Mouse (Mus musculus): ENCODE data around the gene Kcnj9. TPM values are rescaled to one million over a fixed set of nuclear protein-coding genes. Genes with fewer than 3 reads are reported as not detected.

The Kcnj9 gene
- polyA plus RNA-seq, 1 experiment from 2014 or later = 0.23 TPM

GRCm38 (mm10) chr1:172317946-172318345 is 11.2 kb downstream of the Kcnj9 start:
- no peak for DNase-seq (ENCODE audit: low spot score)
- H3K36me3 ChIP-seq = peaks cover 43% of the 10 kb centered on the region
- H3K27ac ChIP-seq (replicated peaks) = peak overlapping the region; percentile 70; the same call in 1 of the 2 replicates
- H3K27me3 ChIP-seq (ENCODE audit: low read depth, poor library complexity, severe bottlenecking) = peaks cover 70% of the 10 kb centered on the region
- WGBS = 44% methylated on average over 15 of the region's 15 CpGs
- no peak overlapping the region for H3K4me3 ChIP-seq
- H3K9me3 ChIP-seq (replicated peaks) = no peaks in the 10 kb centered on the region
- H3K4me1 ChIP-seq = peaks cover 69% of the 10 kb centered on the region

DNA sequence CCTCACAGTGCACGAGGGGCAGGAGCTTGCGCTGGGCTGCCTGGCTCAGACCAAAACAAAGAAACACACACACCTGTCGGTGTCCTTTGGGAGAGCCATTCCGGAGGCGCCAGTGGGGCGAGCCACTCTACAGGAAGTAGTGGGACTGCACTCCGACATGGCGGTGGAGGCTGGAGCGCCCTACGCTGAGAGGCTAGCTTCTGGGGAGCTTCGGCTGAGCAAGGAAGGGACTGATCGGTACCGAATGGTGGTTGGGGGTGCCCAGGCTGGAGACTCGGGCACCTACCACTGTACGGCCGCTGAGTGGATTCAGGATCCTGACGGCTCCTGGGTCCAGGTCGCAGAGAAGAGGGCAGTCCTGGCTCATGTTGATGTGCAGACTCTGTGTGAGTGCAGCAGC is 11.7 kb downstream of the Kcnj9 start:
- H3K9me3 ChIP-seq (replicated peaks) = no peaks in the 10 kb centered on the region
- H3K36me3 ChIP-seq = peaks cover 43% of the 10 kb centered on the region
- peaks cover 69% of the 10 kb centered on the region for H3K4me1 ChIP-seq
- H3K4me3 ChIP-seq = no peak overlapping the region
- H3K27ac ChIP-seq (replicated peaks) = peak overlapping the region; percentile 70
- WGBS = 57% methylated on average over 18 of the region's 18 CpGs
- peaks cover 67% of the 10 kb centered on the region for H3K27me3 ChIP-seq (ENCODE audit: low read depth, poor library complexity, severe bottlenecking)
- DNase-seq (ENCODE audit: low spot score) = no peak

DNA sequence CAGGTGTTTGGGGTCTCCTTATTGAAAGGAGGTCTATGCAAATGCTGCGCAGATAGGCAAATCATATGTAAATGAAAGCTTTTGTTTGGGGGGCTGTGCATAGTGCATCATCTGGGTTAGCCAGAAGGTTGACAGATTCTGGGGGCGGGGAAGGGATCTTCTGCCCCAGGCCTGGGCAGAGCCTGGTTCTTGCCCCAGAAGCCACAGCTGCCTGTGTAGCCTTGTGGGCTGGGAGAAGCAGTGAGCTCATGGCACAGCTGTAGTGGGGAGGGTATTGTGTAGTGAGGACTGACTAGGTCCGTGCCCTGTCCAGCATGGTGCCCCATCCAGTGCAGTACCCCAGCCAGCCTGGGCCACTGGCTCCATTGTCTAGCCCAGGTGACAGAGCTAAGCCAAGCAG is 14.2 kb downstream of the Kcnj9 start:
- 79% methylated on average over 3 of the region's 3 CpGs for WGBS
- Histone ChIP-seq H3K27me3 (ENCODE audit: low read depth, poor library complexity, severe bottlenecking) (peaks cover 60% of the 10 kb centered on the region), H3K4me3 (no peak overlapping the region), H3K9me3 (replicated peaks) (no peaks in the 10 kb centered on the region), H3K4me1 (peaks cover 81% of the 10 kb centered on the region), H3K27ac (replicated peaks) (peak overlapping the region; percentile 71), H3K36me3 (peaks cover 40% of the 10 kb centered on the region)
- no peak for DNase-seq (ENCODE audit: low spot score)

DNA sequence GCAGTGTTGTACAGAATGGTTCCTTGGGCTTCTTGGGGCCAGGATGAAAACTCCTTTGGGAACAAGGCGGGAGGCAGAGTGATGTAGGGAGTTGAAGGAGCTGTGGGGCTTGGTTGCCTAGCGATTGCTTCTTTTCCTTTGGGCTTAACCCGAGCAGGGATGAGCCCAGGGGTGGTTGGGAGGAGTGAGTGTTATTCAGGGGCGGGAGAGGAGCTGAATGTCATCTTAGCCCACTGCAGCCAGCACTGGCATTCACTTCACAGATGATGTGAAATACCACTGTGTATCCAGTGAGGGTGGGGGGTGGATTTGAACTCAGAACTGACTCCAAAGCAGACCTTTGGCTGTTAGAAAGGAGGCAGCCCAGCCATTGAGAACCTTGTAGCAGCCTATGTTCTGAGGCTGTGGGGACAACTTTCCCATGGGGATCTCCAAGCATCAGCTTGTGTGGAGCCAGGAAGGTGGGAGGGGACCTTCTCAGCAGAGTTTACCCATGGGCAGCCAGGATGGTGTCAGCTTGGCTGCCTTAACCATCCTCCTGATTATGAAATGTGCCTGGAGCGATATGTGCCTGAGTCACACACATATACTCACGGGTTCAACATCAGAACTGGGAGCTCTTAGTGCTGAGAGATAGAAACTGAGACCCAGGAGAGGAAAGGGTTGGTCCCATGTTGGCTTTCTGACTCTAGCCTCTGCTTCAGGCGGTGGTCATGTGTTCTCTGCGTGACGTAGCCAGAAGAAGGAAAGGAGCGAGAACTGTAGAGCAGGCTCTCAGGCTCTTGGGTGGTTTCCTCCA is 15.3 kb downstream of the Kcnj9 start:
- DNase-seq (ENCODE audit: low spot score) = no peak
- Histone ChIP-seq H3K36me3 (peaks cover 29% of the 10 kb centered on the region), H3K27ac (replicated peaks) (peak overlapping the region; percentile 33; the same call in 1 of the 2 replicates), H3K9me3 (replicated peaks) (no peaks in the 10 kb centered on the region), H3K27me3 (ENCODE audit: low read depth, poor library complexity, severe bottlenecking) (peaks cover 56% of the 10 kb centered on the region), H3K4me1 (peaks cover 78% of the 10 kb centered on the region), H3K4me3 (peak overlapping the region; percentile 84)
- WGBS = 66% methylated on average over 10 of the region's 10 CpGs

- peaks cover 47% of the 10 kb centered on the region for H3K27me3 ChIP-seq (ENCODE audit: low read depth, poor library complexity, severe bottlenecking)
- 20% methylated on average over 16 of the region's 16 CpGs for WGBS
These were observed 16.2 kb downstream of the Kcnj9 start for GRCm38 (mm10) chr1:172312768-172313561.

GRCm38 (mm10) chr1:172311921-172312767 is 17.0 kb downstream of the Kcnj9 start:
- DNase-seq (ENCODE audit: low spot score) = peak; percentile 91
- H3K27me3 ChIP-seq (ENCODE audit: low read depth, poor library complexity, severe bottlenecking) = peaks cover 39% of the 10 kb centered on the region
- no peaks in the 10 kb centered on the region for H3K9me3 ChIP-seq (replicated peaks)
- peaks cover 72% of the 10 kb centered on the region for H3K4me1 ChIP-seq
- peak overlapping the region; percentile 84 for H3K4me3 ChIP-seq
- WGBS = under 1% methylated on average over 41 of the region's 55 CpGs
- H3K27ac ChIP-seq (replicated peaks) = peak overlapping the region; percentile 91
- peaks cover 12% of the 10 kb centered on the region for H3K36me3 ChIP-seq

More at GRCm38 (mm10) chr1:172312768-172313561, 16.2 kb downstream of the Kcnj9 start:
- Histone ChIP-seq H3K27ac (replicated peaks) (peak overlapping the region; percentile 91), H3K4me1 (peaks cover 76% of the 10 kb centered on the region), H3K9me3 (replicated peaks) (no peaks in the 10 kb centered on the region), H3K36me3 (peaks cover 21% of the 10 kb centered on the region), H3K4me3 (peak overlapping the region; percentile 84)
- DNase-seq (ENCODE audit: low spot score) = no peak

DNA sequence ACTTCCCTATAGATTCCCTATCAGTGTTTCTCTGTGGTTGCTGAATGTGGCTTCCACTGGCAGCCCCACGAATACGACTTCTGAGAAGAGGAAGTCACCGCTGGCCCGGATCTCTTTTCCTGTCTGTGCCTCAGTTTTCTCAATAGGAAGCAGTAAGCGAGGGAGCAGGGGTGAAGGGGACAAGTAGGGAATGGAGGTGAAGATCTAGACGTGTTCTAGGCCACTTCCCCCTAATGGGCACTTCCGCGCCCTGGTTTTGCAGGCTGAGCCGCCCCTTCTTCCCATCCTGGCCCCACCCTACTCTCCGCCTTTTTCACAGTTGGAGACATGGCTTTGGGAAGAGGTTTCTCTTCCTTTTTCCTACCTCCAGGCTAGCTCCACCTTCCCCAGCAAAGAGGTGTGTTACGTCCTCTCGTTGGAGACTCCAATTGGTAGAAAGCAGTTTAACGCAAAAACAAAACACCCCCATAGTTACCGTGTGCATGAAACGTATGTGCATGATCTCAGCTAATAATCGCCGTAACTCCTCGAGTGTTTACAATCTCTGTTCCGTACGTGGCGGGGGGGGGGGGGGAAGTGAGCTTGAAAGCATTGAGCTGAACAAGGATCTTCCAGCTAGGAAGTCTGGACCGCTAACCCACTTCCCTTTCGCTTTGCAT is 17.7 kb downstream of the Kcnj9 start:
- Histone ChIP-seq H3K4me3 (peak overlapping the region; percentile 84), H3K27me3 (ENCODE audit: low read depth, poor library complexity, severe bottlenecking) (peaks cover 35% of the 10 kb centered on the region), H3K9me3 (replicated peaks) (no peaks in the 10 kb centered on the region), H3K36me3 (peaks cover 6% of the 10 kb centered on the region), H3K27ac (replicated peaks) (peak overlapping the region; percentile 91), H3K4me1 (peaks cover 70% of the 10 kb centered on the region)
- DNase-seq (ENCODE audit: low spot score) = no peak
- 5% methylated on average over 23 of the region's 23 CpGs for whole genome bisulfite sequencing

GRCm38 (mm10) chr1:172309699-172310398 is 19.3 kb downstream of the Kcnj9 start:
- WGBS = 6% methylated on average over 14 of the region's 14 CpGs
- peak overlapping the region; percentile 44 for H3K4me3 ChIP-seq
- H3K4me1 ChIP-seq = peaks cover 63% of the 10 kb centered on the region
- peaks cover 32% of the 10 kb centered on the region for H3K27me3 ChIP-seq (ENCODE audit: low read depth, poor library complexity, severe bottlenecking)
- H3K36me3 ChIP-seq = no peaks in the 10 kb centered on the region
- peak; percentile 94 for DNase-seq (ENCODE audit: low spot score)
- peak overlapping the region; percentile 92 for H3K27ac ChIP-seq (replicated peaks)
- H3K9me3 ChIP-seq (replicated peaks) = no peaks in the 10 kb centered on the region

GRCm38 (mm10) chr1:172308409-172308808 is 20.7 kb downstream of the Kcnj9 start:
- no peak for DNase-seq (ENCODE audit: low spot score)
- Histone ChIP-seq H3K9me3 (replicated peaks) (no peaks in the 10 kb centered on the region), H3K4me3 (no peak overlapping the region), H3K36me3 (no peaks in the 10 kb centered on the region), H3K27ac (replicated peaks) (peak overlapping the region; percentile 71), H3K4me1 (peaks cover 58% of the 10 kb centered on the region), H3K27me3 (ENCODE audit: low read depth, poor library complexity, severe bottlenecking) (peaks cover 23% of the 10 kb centered on the region)
- 100% methylated on average over 1 of the region's 1 CpGs for WGBS

DNA sequence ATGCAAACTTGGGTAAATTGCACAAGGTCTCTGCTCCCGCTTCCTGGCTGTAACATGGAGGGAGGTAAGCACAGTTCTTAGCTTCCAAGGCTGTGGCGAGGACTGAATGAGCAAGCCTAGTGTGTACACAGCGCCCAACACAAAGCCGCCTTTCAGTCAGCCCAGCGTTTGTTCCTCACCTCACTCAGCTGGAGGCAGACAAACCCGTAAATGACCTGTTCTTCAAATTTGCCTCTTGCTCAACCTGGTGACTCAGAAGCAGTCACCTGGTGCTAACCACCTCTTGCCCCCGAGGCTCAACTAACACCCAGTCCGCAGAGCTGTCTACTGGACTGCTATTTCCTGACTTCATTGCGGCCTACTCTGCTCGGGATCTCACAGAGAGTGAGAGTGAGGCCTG is 21.2 kb downstream of the Kcnj9 start:
- DNase-seq (ENCODE audit: low spot score) = no peak
- Histone ChIP-seq H3K9me3 (replicated peaks) (no peaks in the 10 kb centered on the region), H3K27me3 (ENCODE audit: low read depth, poor library complexity, severe bottlenecking) (peaks cover 18% of the 10 kb centered on the region), H3K36me3 (no peaks in the 10 kb centered on the region), H3K27ac (replicated peaks) (peak overlapping the region; percentile 71), H3K4me3 (no peak overlapping the region), H3K4me1 (peaks cover 58% of the 10 kb centered on the region)
- WGBS = 61% methylated on average over 10 of the region's 10 CpGs

DNA sequence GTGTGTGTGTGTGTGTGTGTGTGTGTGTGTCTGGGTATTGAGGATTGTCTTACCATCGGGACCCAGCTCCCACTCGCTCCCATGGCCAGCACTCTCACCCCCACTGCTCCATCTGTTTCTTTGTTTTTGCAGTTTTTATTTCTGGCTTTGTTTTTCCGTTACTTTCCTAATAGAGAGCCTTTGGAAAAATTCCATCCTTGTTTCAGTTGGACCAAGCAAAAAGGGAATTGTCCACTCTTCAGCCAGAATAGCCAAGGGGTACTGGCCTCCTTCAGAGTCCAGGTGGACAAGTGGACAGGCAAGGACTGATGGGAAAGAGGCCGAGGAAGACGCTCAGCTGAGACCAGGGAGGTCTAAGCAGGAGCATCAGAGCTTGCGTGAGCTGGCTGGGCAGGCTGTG is 22.2 kb downstream of the Kcnj9 start:
- Histone ChIP-seq H3K4me3 (no peak overlapping the region), H3K4me1 (peaks cover 59% of the 10 kb centered on the region), H3K27me3 (ENCODE audit: low read depth, poor library complexity, severe bottlenecking) (peaks cover 23% of the 10 kb centered on the region), H3K9me3 (replicated peaks) (no peaks in the 10 kb centered on the region), H3K36me3 (no peaks in the 10 kb centered on the region), H3K27ac (replicated peaks) (peak overlapping the region; percentile 38)
- no peak for DNase-seq (ENCODE audit: low spot score)
- WGBS = 87% methylated on average over 6 of the region's 6 CpGs

All from midbrain, embryonic 10.5 days (tissue).